Mouse (Mus musculus) liver, adult 2 months (tissue): Measurements from ENCODE around the gene Ebf1.

ENCODE experiments used
- CTCF ChIP-seq: fragments of 200-500 bp; IDR thresholded peaks from 2 replicates; pipeline ENCODE4 v1.5.1; 2011; ENCODE audit warnings: low read depth, low read length, control low read depth
- POLR2A ChIP-seq: fragments of 200-500 bp; IDR thresholded peaks from 2 replicates; pipeline ENCODE4 v1.6.1; 2011; ENCODE audit warnings: low read length, control low read depth; ENCODE audit not compliant: insufficient read depth; ENCODE audit errors: extremely low read depth

DNA sequence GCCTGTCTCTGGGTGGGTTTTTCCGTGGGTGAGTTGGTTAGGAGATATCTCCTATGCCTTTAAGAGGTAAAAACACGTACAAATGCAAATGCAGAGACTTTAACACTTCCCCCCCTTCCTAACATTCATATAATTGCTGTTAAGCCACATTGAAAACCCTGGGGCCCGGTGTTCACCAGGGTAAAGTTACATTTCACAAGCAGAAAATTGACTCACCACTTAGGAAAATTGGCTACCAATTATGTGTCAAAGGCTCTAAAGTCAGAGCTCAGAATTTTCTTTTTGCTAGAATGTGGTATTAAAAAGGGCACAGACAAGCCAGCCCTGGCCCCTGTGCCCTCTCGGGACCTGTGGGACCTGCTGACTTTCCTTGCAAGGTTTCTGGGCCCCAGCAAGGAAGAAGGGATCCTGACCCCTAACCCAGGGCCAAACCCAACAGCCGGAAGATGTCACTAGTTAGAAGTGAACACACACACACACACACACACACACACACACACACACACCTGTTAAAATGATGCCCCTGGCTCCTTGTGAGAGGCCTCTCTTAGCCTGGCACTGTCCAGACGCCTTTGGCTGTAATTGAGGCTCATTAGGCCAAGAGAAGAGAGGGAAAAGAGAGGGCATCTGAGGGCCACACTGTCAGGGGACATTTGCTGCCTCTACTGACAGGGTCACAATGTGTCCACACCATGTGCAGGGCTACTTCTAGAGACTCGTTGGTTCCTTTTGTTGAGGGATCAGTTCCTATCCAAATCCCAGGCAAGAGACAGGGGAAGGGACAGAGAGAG is 48.8 kb downstream of the Ebf1 start:
- TF ChIP-seq CTCF (no peak), POLR2A (no peak)
